Mouse (Mus musculus) bone marrow macrophage, adult 2 months (primary cell): ENCODE data around the gene Trmt1.

Experiments used
- CTCF ChIP-seq: IDR thresholded peaks from 2 replicates; pipeline ENCODE4 v1.5.1; 2012; ENCODE audit warnings: low read depth, mild to moderate bottlenecking, low read length, moderate library complexity
- POLR2A ChIP-seq: IDR thresholded peaks from 2 replicates; pipeline ENCODE4 v1.6.1; 2012; ENCODE audit warnings: mild to moderate bottlenecking, low read depth, low read length, borderline replicate concordance

- TF ChIP-seq CTCF: peak; percentile 94
- TF ChIP-seq POLR2A: no peak
These were observed 51.5 kb downstream of the Trmt1 start for GRCm38 (mm10) chr8:84737608-84738007.
